Mouse (Mus musculus) erythroblast, embryonic 14.5 days (primary cell): ENCODE results near the gene Kbtbd12. TPM values are rescaled to one million over a fixed set of nuclear protein-coding genes. Genes with fewer than 3 reads are reported as not detected.

Experiments
- H3K27me3 ChIP-seq: 2 replicates; pipeline ENCODE4 v1.6.1; 2012; ENCODE audit warnings: inconsistent platforms; ENCODE audit not compliant: control insufficient read depth
- H3K36me3 ChIP-seq: 2 replicates; pipeline ENCODE4 v1.6.1; 2012; ENCODE audit warnings: mild to moderate bottlenecking, inconsistent platforms; ENCODE audit not compliant: control insufficient read depth
- H3K4me1 ChIP-seq: 2 replicates; pipeline ENCODE4 v1.6.1; 2012; ENCODE audit warnings: inconsistent platforms; ENCODE audit not compliant: control insufficient read depth
- H3K4me3 ChIP-seq: replicated peaks from 2 replicates; pipeline ENCODE3; 2012; ENCODE audit warnings: moderate library complexity, mild to moderate bottlenecking, inconsistent platforms
- H3K9me3 ChIP-seq: 2 replicates; pipeline ENCODE4 v1.6.1; 2012; ENCODE audit warnings: low read length, inconsistent platforms, mixed read lengths; ENCODE audit not compliant: control insufficient read depth
- GATA1 ChIP-seq: IDR thresholded peaks from 2 replicates; pipeline ENCODE4 v1.6.1; 2012; ENCODE audit warnings: low read length, inconsistent platforms, mixed read lengths
- TAL1 ChIP-seq: IDR thresholded peaks from 3 replicates; pipeline ENCODE4 v1.6.1; 2012; ENCODE audit warnings: low read length, inconsistent platforms, mixed read lengths
- polyA plus RNA-seq: library from polyadenylated mRNA; stranded (reverse); fragments of >175 nt; gene quantifications from 2 replicates; pipeline ENCODE4 v1.2.3, GENCODE M21; 2012

The Kbtbd12 gene
- polyA plus RNA-seq, 1 experiment, result not detected

GRCm38 (mm10) chr6:88606417-88606816 is 31.3 kb downstream of the Kbtbd12 start:
- H3K9me3 ChIP-seq, result no peaks in the 10 kb centered on the region
- H3K36me3 ChIP-seq, result no peaks in the 10 kb centered on the region
- no peak overlapping the region for H3K4me3 ChIP-seq
- TF ChIP-seq GATA1, result no peak
- TF ChIP-seq TAL1, result no peak
- H3K4me1 ChIP-seq, result no peaks in the 10 kb centered on the region
- peaks cover 45% of the 10 kb centered on the region for H3K27me3 ChIP-seq

DNA sequence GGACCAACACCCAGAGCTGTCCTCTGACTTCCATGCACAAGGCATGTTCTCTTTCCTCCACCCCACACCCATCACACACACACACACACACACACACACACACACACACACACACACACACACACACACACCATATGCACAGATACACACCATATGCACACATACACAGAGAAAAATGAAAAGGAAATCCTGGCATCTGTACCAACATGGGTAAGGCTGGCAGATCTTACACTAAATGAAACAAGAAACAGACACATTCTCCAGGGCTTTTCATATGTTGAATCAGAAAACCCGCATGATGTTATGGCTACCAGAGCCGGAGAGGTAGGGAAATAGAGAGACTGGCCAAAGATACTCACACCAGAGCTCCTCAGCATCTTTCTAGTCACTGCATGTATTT is 32.0 kb downstream of the Kbtbd12 start:
- H3K27me3 ChIP-seq, result peaks cover 45% of the 10 kb centered on the region
- no peak overlapping the region for H3K4me3 ChIP-seq
- no peaks in the 10 kb centered on the region for H3K4me1 ChIP-seq
- H3K36me3 ChIP-seq, result no peaks in the 10 kb centered on the region
- no peaks in the 10 kb centered on the region for H3K9me3 ChIP-seq
- TF ChIP-seq GATA1 (no peak), TAL1 (no peak)

DNA sequence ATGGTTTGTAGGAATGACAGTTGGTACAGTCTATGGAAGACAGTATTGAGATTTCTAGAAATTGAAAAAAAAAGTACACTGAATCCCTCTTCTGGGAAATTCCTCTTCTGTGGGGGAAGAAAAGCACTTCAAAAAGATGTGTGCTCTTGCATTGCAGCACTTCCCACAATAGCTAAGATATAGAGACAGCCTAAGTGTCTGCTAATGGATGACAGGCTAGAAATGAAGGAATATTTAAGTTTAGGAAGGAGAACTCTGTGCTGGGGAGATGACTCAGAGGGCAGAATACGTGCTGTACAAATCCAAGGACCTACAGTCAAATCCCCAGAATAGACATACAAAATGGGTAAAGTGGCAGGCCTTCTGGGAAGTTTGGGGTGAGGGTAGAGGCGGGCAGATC is 32.5 kb downstream of the Kbtbd12 start:
- H3K36me3 ChIP-seq, result no peaks in the 10 kb centered on the region

GRCm38 (mm10) chr6:88596108-88596507 is 41.6 kb downstream of the Kbtbd12 start:
- Histone ChIP-seq H3K4me1 (no peaks in the 10 kb centered on the region; the same call in 1 of the 2 replicates), H3K36me3 (no peaks in the 10 kb centered on the region), H3K27me3 (no peaks in the 10 kb centered on the region), H3K4me3 (no peak overlapping the region), H3K9me3 (no peaks in the 10 kb centered on the region)
- TF ChIP-seq TAL1 (no peak), GATA1 (no peak)

More for the DNA sequence above, 32.5 kb downstream of the Kbtbd12 start:
- Histone ChIP-seq H3K9me3 (no peaks in the 10 kb centered on the region), H3K4me1 (no peaks in the 10 kb centered on the region), H3K4me3 (no peak overlapping the region), H3K27me3 (peaks cover 45% of the 10 kb centered on the region)
- no peak for TF ChIP-seq GATA1
- TF ChIP-seq TAL1, result no peak

GRCm38 (mm10) chr6:88592367-88592766 is 45.4 kb downstream of the Kbtbd12 start:
- Histone ChIP-seq H3K4me1 (peaks cover 1% of the 10 kb centered on the region; the same call in 1 of the 2 replicates), H3K4me3 (no peak overlapping the region), H3K27me3 (no peaks in the 10 kb centered on the region), H3K36me3 (no peaks in the 10 kb centered on the region), H3K9me3 (no peaks in the 10 kb centered on the region)
- TF ChIP-seq GATA1 (no peak), TAL1 (no peak)

- TF ChIP-seq TAL1, result no peak
- TF ChIP-seq GATA1, result no peak
- Histone ChIP-seq H3K4me1 (peaks cover 1% of the 10 kb centered on the region; the same call in 1 of the 2 replicates), H3K27me3 (peaks cover 6% of the 10 kb centered on the region), H3K36me3 (no peaks in the 10 kb centered on the region), H3K9me3 (no peaks in the 10 kb centered on the region), H3K4me3 (no peak overlapping the region)
Observed at GRCm38 (mm10) chr6:88590231-88590630, 47.5 kb downstream of the Kbtbd12 start.

- peaks cover 1% of the 10 kb centered on the region; the same call in 1 of the 2 replicates for H3K4me1 ChIP-seq
- no peak overlapping the region for H3K4me3 ChIP-seq
- H3K9me3 ChIP-seq, result no peaks in the 10 kb centered on the region
- TF ChIP-seq TAL1 (no peak), GATA1 (no peak)
- H3K27me3 ChIP-seq, result peaks cover 13% of the 10 kb centered on the region
- no peaks in the 10 kb centered on the region for H3K36me3 ChIP-seq
Observed at GRCm38 (mm10) chr6:88589517-88589916, 48.2 kb downstream of the Kbtbd12 start.

GRCm38 (mm10) chr6:88588581-88589256 is 49.0 kb downstream of the Kbtbd12 start:
- Histone ChIP-seq H3K9me3 (no peaks in the 10 kb centered on the region), H3K4me3 (no peak overlapping the region), H3K27me3 (peaks cover 18% of the 10 kb centered on the region), H3K36me3 (no peaks in the 10 kb centered on the region), H3K4me1 (peaks cover 1% of the 10 kb centered on the region; the same call in 1 of the 2 replicates)
- TF ChIP-seq GATA1 (no peak), TAL1 (no peak)

GRCm38 (mm10) chr6:88587091-88587490 is 50.7 kb downstream of the Kbtbd12 start:
- no peaks in the 10 kb centered on the region for H3K36me3 ChIP-seq
- peaks cover 1% of the 10 kb centered on the region; the same call in 1 of the 2 replicates for H3K4me1 ChIP-seq
- H3K4me3 ChIP-seq, result no peak overlapping the region
- no peaks in the 10 kb centered on the region for H3K9me3 ChIP-seq
- H3K27me3 ChIP-seq, result peaks cover 18% of the 10 kb centered on the region
- no peak for TF ChIP-seq GATA1
- no peak for TF ChIP-seq TAL1
